Mouse (Mus musculus) small intestine, adult 2 months (tissue): ENCODE measurements around the gene Nkx2-4. TPM values are rescaled to one million over a fixed set of nuclear protein-coding genes. Genes with fewer than 3 reads are reported as not detected.

Source experiments
- H3K27ac ChIP-seq: fragments of 200-500 bp; 2 replicates; pipeline ENCODE4 v1.5.1; 2012; ENCODE audit warnings: low read depth, low read length, control low read depth, inconsistent platforms; ENCODE audit not compliant: insufficient read depth
- H3K27me3 ChIP-seq: fragments of 200-500 bp; 2 replicates; pipeline ENCODE4 v1.6.1; 2012; ENCODE audit warnings: mild to moderate bottlenecking, moderate library complexity, low read length, inconsistent platforms; ENCODE audit not compliant: control insufficient read depth, insufficient read depth
- H3K36me3 ChIP-seq: fragments of 200-500 bp; 2 replicates; pipeline ENCODE4 v1.6.1; 2012; ENCODE audit warnings: mild to moderate bottlenecking, low read length, control low read depth, inconsistent platforms; ENCODE audit not compliant: control insufficient read depth, insufficient read depth
- H3K4me1 ChIP-seq: fragments of 200-500 bp; 2 replicates; pipeline ENCODE4 v1.6.1; 2012; ENCODE audit warnings: low read length, inconsistent platforms, mixed read lengths; ENCODE audit not compliant: control insufficient read depth, insufficient read depth, insufficient read length
- H3K4me3 ChIP-seq: fragments of 200-500 bp; 2 replicates; pipeline ENCODE4 v1.5.1; 2012; ENCODE audit warnings: low read depth, mild to moderate bottlenecking, control low read depth, inconsistent platforms, low read length, moderate library complexity
- CTCF ChIP-seq: fragments of 200-500 bp; IDR thresholded peaks from 2 replicates; pipeline ENCODE4 v1.5.1; 2012; ENCODE audit warnings: low read depth, mild to moderate bottlenecking, control low read depth, inconsistent platforms, low read length, moderate library complexity, mixed read lengths; ENCODE audit not compliant: insufficient replicate concordance, insufficient read length; ENCODE audit errors: extremely low read depth
- POLR2A ChIP-seq: fragments of 200-500 bp; IDR thresholded peaks from 2 replicates; pipeline ENCODE4 v1.6.1; 2012; ENCODE audit warnings: low read depth, mild to moderate bottlenecking, control low read depth, inconsistent platforms, low read length, moderate library complexity
- WGBS: fragments of 180-500 bp; shearing (Covaris S2); methylation state at CpG from one replicate; pipeline ENCODE4 v1.1.7; 2018; 5-methylcytosine and 5-hydroxymethylcytosine counted together
- polyA plus RNA-seq: library from polyadenylated mRNA; depleted of rRNA; stranded (reverse); fragments of >200 nt; gene quantifications from 2 replicates; pipeline ENCODE4 v1.2.3, GENCODE M21; 2012; rRNA removed

Gene Nkx2-4
- polyA plus RNA-seq, 1 experiment, result not detected

GRCm38 (mm10) chr2:147053229-147053892 is 31.9 kb downstream of the Nkx2-4 start:
- TF ChIP-seq POLR2A (no peak), CTCF (no peak)
- WGBS, result 37% methylated on average over 2 of the region's 2 CpGs
- H3K4me1 ChIP-seq, result no peaks in the 10 kb centered on the region
- no peak overlapping the region for H3K27ac ChIP-seq
- H3K27me3 ChIP-seq, result no peaks in the 10 kb centered on the region
- H3K4me3 ChIP-seq, result no peak overlapping the region
- peaks cover 47% of the 10 kb centered on the region for H3K36me3 ChIP-seq

GRCm38 (mm10) chr2:147047051-147047450 is 38.2 kb downstream of the Nkx2-4 start:
- H3K4me1 ChIP-seq, result no peaks in the 10 kb centered on the region
- peaks cover 50% of the 10 kb centered on the region for H3K36me3 ChIP-seq
- no peak overlapping the region for H3K4me3 ChIP-seq
- H3K27me3 ChIP-seq, result no peaks in the 10 kb centered on the region
- WGBS, result 82% methylated on average over 3 of the region's 3 CpGs
- TF ChIP-seq CTCF (no peak), POLR2A (no peak)
- H3K27ac ChIP-seq, result no peak overlapping the region

GRCm38 (mm10) chr2:147035864-147036263 is 49.4 kb downstream of the Nkx2-4 start:
- 82% methylated on average over 2 of the region's 2 CpGs for WGBS

More at GRCm38 (mm10) chr2:147035864-147036263, 49.4 kb downstream of the Nkx2-4 start:
- H3K4me3 ChIP-seq, result no peak overlapping the region
- peaks cover 25% of the 10 kb centered on the region for H3K36me3 ChIP-seq
- H3K4me1 ChIP-seq, result no peaks in the 10 kb centered on the region
- TF ChIP-seq POLR2A (no peak), CTCF (no peak)
- no peak overlapping the region for H3K27ac ChIP-seq
- H3K27me3 ChIP-seq, result no peaks in the 10 kb centered on the region

Other genes starting within 250 kb of the Nkx2-4 start
- 0.46 and 0.76 TPM in 2 replicates for gene Kiz, start 229.6 kb downstream of the Nkx2-4 start, polyA plus RNA-seq
- 5.1 and 8.0 TPM in 2 replicates for gene Xrn2, start 72.4 kb downstream of the Nkx2-4 start, polyA plus RNA-seq
- gene Nkx2-2, start 108.8 kb upstream of the Nkx2-4 start, polyA plus RNA-seq, result 2.4 and 3.0 TPM in 2 replicates